Mouse (Mus musculus) hindbrain, embryonic 16.5 days (tissue): ENCODE measurements around the gene Ccdc180. TPM values are rescaled to one million over a fixed set of nuclear protein-coding genes. Genes with fewer than 3 reads are reported as not detected.

Experiments used
- ATAC-seq: fragments of 200-750 bp; cut with Nextera tagmentation; 2 replicates; pipeline ENCODE4 v1.8.0; 2017; ENCODE audit warnings: moderate TSS enrichment, moderate library complexity
- H3K27ac ChIP-seq: fragments of 300-500 bp; sonication (generic); 2 replicates; pipeline ENCODE4 v1.5.1; 2014; ENCODE audit warnings: low read depth, mild to moderate bottlenecking, control low read depth, low read length, moderate library complexity
- H3K27me3 ChIP-seq: fragments of 300-500 bp; sonication (generic); replicated peaks from 2 replicates; pipeline ENCODE4 v1.6.1; 2014; ENCODE audit warnings: low read length; ENCODE audit not compliant: control insufficient read depth, insufficient read depth
- H3K36me3 ChIP-seq: fragments of 300-500 bp; sonication (generic); 2 replicates; pipeline ENCODE4 v1.6.1; 2014; ENCODE audit warnings: mild to moderate bottlenecking, low read length, moderate library complexity, mixed read lengths; ENCODE audit not compliant: control insufficient read depth, insufficient read depth
- H3K4me1 ChIP-seq: fragments of 300-500 bp; sonication (generic); 2 replicates; pipeline ENCODE4 v1.6.1; 2014; ENCODE audit warnings: low read depth, low read length; ENCODE audit not compliant: control insufficient read depth, insufficient read depth
- H3K4me2 ChIP-seq: fragments of 300-500 bp; sonication (generic); 2 replicates; pipeline ENCODE4 v1.6.1; 2014; ENCODE audit warnings: mild to moderate bottlenecking, low read length, control low read depth, moderate library complexity
- H3K4me3 ChIP-seq: fragments of 300-500 bp; sonication (generic); 2 replicates; pipeline ENCODE4 v1.5.1; 2014; ENCODE audit warnings: mild to moderate bottlenecking, low read length, control low read depth, moderate library complexity
- H3K9ac ChIP-seq: fragments of 300-500 bp; sonication (generic); 2 replicates; pipeline ENCODE4 v1.6.1; 2014; ENCODE audit warnings: low read depth, mild to moderate bottlenecking, control low read depth, low read length, moderate library complexity
- H3K9me3 ChIP-seq: fragments of 300-500 bp; sonication (generic); 2 replicates; pipeline ENCODE4 v1.6.1; 2014; ENCODE audit warnings: mild to moderate bottlenecking, low read length, moderate library complexity; ENCODE audit not compliant: control insufficient read depth
- WGBS: fragments of 180-500 bp; shearing (Covaris S2); extraction: QIAGEN DNeasy Blood & Tissue Kit; methylation state at CpG from one replicate; pipeline ENCODE4 v1.1.7; 2014; 5-methylcytosine and 5-hydroxymethylcytosine counted together
- polyA plus RNA-seq: library from polyadenylated mRNA; unstranded; fragments of >200 nt; fragmentation: Nextera tagmentation; extraction: Ambion mirVana; gene quantifications from 2 replicates; pipeline ENCODE4 v1.2.1, GENCODE M21; 2015

Ccdc180 gene
- polyA plus RNA-seq, 1 experiment from 2014 or later = 0.26 TPM

DNA sequence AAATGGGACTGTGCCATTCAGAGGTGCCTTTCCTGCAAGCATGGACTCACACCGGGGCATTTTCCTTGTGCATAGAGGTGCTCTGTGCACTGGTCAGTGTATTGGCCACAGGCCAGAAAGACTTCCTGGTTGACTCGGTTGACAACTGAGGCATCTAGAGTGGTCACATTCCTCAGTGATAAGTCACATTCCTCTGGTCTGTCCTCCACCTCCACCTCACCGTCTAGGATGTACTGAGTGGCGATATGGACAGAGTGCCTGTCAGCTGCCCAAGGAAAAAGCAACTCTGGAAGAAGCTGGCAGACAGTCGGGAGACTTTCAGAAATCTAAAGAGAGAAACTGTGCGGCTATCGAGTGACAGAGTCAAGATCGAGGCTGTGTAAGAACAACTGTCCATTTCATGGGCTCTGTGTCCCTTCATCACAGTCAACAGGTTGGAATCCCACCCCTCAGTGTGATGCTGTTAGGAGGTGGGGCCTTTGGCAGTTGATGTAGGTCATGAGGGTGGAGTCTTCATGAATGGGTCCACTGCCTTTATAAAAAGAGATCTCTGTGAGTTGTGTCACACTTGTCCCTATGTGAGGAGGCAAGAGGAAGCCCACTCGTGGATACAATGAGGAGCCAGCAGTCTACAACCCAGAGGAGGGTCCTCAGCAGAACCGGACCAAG lies 74.8 kb downstream of the Ccdc180 start, which contains the start of gene Tdrd7:
Gene Tdrd7, plus strand, starts transcription at position 564 of the 669 bp plus-strand sequence.
- H3K27me3 ChIP-seq = no peaks in the 10 kb centered on the region
- no peaks in the 10 kb centered on the region for H3K9me3 ChIP-seq
- no peak within 1 kb of the TSS for H3K27ac ChIP-seq
- no peaks in the 10 kb centered on the region for H3K36me3 ChIP-seq
- 86% methylated on average over 10 of the region's 10 CpGs for WGBS
- no peak within 1 kb of the TSS for H3K4me2 ChIP-seq
- H3K4me1 ChIP-seq = peaks cover 8% of the 10 kb centered on the region
- ATAC-seq = no peak
- H3K4me3 ChIP-seq = no peak within 1 kb of the TSS
- H3K9ac ChIP-seq = no peak within 1 kb of the TSS

DNA sequence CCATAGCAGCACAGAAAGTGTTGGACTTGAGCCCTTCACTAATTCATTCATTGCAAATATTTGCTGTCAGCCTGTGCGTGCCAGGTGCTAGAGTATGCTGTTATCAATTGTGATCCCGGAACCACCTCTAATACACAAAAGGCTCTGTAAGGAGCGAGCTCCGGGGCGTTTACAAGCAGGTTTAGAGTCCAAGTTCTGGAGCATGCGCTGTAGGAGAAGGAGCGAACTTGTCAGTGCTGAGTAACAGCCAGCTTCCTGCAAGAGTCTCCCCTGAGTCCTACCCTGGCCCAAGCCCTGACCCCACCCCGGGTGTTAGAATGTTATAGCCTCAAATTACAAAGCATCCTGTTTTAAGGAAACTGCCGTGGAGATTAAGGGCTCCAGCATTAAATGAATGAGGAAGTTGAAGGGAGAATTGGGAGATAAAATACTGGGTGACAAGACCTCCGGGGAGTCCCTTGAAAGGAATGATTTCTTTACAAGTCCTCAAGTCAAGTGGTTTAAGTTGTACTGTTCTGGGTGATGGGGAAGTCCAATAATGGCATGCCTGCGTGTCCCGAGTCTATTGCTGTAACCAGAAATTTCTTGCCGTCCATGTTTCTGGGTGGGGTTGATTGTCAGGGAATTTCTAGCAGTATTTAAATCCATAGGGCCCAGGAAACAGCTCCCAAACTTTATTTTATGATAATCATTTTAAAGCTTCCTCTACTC lies 75.8 kb downstream of the Ccdc180 start:
- WGBS = 57% methylated on average over 13 of the region's 13 CpGs
- Histone ChIP-seq H3K9ac (no peak overlapping the region), H3K4me3 (no peak overlapping the region), H3K36me3 (no peaks in the 10 kb centered on the region), H3K27me3 (no peaks in the 10 kb centered on the region), H3K4me1 (peaks cover 8% of the 10 kb centered on the region), H3K9me3 (no peaks in the 10 kb centered on the region), H3K4me2 (no peak overlapping the region), H3K27ac (no peak overlapping the region)
- no peak for ATAC-seq

- Histone ChIP-seq H3K4me2 (no peak overlapping the region), H3K4me3 (no peak overlapping the region), H3K27ac (no peak overlapping the region), H3K27me3 (no peaks in the 10 kb centered on the region), H3K9ac (no peak overlapping the region), H3K4me1 (peaks cover 8% of the 10 kb centered on the region), H3K9me3 (no peaks in the 10 kb centered on the region), H3K36me3 (no peaks in the 10 kb centered on the region)
- WGBS = 29% methylated on average over 6 of the region's 6 CpGs
- no peak for ATAC-seq
Measured at GRCm38 (mm10) chr4:45966716-45967115, 76.6 kb downstream of the Ccdc180 start.

- 0 out of 2 replicates have a peak overlapping the region, but pooled peaks have one; percentile 13 for H3K27ac ChIP-seq
Measured at GRCm38 (mm10) chr4:45967479-45968341, 77.6 kb downstream of the Ccdc180 start.

DNA sequence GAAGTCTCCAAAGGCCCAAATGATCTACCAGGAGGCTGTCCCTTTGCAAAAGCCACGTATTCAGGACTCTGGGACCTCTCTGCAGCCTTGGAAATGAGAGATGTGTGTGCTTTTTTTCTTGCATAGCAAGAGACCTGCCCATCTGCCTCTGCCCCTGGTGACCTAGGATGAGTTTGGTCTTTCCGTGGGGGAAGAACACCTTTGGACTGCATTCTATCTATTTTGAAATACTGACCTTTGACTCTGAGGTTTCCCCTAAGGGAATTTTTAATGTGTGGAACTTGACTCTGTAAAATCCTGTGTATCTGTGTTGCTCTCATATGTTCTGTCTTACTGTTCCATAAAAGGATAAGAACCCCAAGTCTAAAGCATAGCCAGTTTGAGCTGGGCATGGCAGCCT lies 78.9 kb downstream of the Ccdc180 start:
- H3K4me2 ChIP-seq = no peak overlapping the region
- no peak for ATAC-seq
- 77% methylated on average over 2 of the region's 2 CpGs for WGBS

More at GRCm38 (mm10) chr4:45967479-45968341, 77.6 kb downstream of the Ccdc180 start:
- H3K4me2 ChIP-seq = no peak overlapping the region; the same call in 1 of the 2 replicates
- H3K4me3 ChIP-seq = no peak overlapping the region
- no peaks in the 10 kb centered on the region for H3K36me3 ChIP-seq
- no peaks in the 10 kb centered on the region for H3K27me3 ChIP-seq
- H3K9me3 ChIP-seq = no peaks in the 10 kb centered on the region
- H3K9ac ChIP-seq = peak overlapping the region; percentile 1; the same call in 1 of the 2 replicates
- 23% methylated on average over 9 of the region's 9 CpGs for WGBS
- no peak for ATAC-seq
- H3K4me1 ChIP-seq = peaks cover 8% of the 10 kb centered on the region

GRCm38 (mm10) chr4:45970048-45970560 lies 80.0 kb downstream of the Ccdc180 start:
- no peak overlapping the region for H3K9ac ChIP-seq
- H3K4me2 ChIP-seq = no peak overlapping the region
- no peaks in the 10 kb centered on the region for H3K36me3 ChIP-seq
- no peaks in the 10 kb centered on the region for H3K27me3 ChIP-seq
- peaks cover 16% of the 10 kb centered on the region for H3K4me1 ChIP-seq
- no peaks in the 10 kb centered on the region for H3K9me3 ChIP-seq
- H3K27ac ChIP-seq = no peak overlapping the region
- no peak overlapping the region for H3K4me3 ChIP-seq
- ATAC-seq = no peak
- WGBS = 73% methylated on average over 7 of the region's 7 CpGs

More for the DNA sequence above, 78.9 kb downstream of the Ccdc180 start:
- Histone ChIP-seq H3K9me3 (no peaks in the 10 kb centered on the region), H3K4me1 (peaks cover 16% of the 10 kb centered on the region), H3K27ac (no peak overlapping the region), H3K27me3 (no peaks in the 10 kb centered on the region), H3K36me3 (no peaks in the 10 kb centered on the region), H3K9ac (no peak overlapping the region), H3K4me3 (no peak overlapping the region)

- Histone ChIP-seq H3K9ac (peak overlapping the region; percentile 86), H3K4me1 (peaks cover 16% of the 10 kb centered on the region), H3K27me3 (no peaks in the 10 kb centered on the region), H3K27ac (peak overlapping the region; percentile 70), H3K4me3 (peak overlapping the region; percentile 83), H3K9me3 (no peaks in the 10 kb centered on the region), H3K4me2 (peak overlapping the region; percentile 75), H3K36me3 (no peaks in the 10 kb centered on the region)
- peak; percentile 99 for ATAC-seq
- 2% methylated on average over 51 of the region's 51 CpGs for WGBS
Measured at GRCm38 (mm10) chr4:45971806-45972447, 81.8 kb downstream of the Ccdc180 start.

DNA sequence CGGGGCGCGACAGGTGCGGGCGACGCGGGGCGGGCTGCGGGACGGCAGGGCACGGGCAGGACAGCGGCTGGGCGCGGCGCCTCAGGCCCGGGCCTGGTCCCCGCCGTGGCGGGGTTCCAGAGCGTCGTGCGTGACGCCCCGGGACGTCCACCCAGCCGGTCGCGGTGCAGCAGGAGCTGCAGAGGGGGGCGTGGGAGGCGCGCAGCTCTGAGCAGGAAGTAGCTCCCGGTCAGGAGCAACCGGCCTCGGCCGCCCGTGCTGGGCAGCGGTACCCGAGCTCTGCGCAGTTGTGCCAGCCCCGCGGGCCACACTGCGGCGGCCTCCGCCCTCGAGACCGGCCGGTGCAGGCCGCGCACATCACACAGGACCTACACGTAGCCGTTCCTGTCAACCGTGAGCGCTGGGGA lies 82.3 kb downstream of the Ccdc180 start:
- Histone ChIP-seq H3K4me1 (peaks cover 16% of the 10 kb centered on the region), H3K27ac (peak overlapping the region; percentile 70), H3K9ac (peak overlapping the region; percentile 86), H3K9me3 (no peaks in the 10 kb centered on the region), H3K27me3 (no peaks in the 10 kb centered on the region), H3K4me3 (peak overlapping the region; percentile 83), H3K4me2 (peak overlapping the region; percentile 75), H3K36me3 (no peaks in the 10 kb centered on the region)
- ATAC-seq = no peak; the same call in 1 of the 2 replicates
- under 1% methylated on average over 44 of the region's 53 CpGs for WGBS
